Mouse (Mus musculus): Measurements from ENCODE around the gene Rnaseh2a. TPM values are rescaled to one million over a fixed set of nuclear protein-coding genes. Genes with fewer than 3 reads are reported as not detected.

Rnaseh2a gene
- total and polyA plus RNA-seq, 2 experiments from 2014 or later: 57.3 to 57.9 TPM

- peak; percentile 89 for DNase-seq (ENCODE audit: low spot score)
- peak; percentile 68 for ATAC-seq (ENCODE audit: insufficient read depth, low read depth)
- Histone ChIP-seq H3K27me3 (ENCODE audit: control insufficient read depth, insufficient read depth, low read length) (no peaks in the 10 kb centered on the region), H3K4me3 (ENCODE audit: low read depth, low read length) (peak within 1 kb of the TSS; percentile 63), H3K36me3 (replicated peaks; ENCODE audit: control insufficient read depth, insufficient read depth, low read length) (peaks cover 6% of the 10 kb centered on the region), H3K4me2 (ENCODE audit: low read depth, low read length) (peak within 1 kb of the TSS; percentile 92), H3K9me3 (replicated peaks; ENCODE audit: control insufficient read depth, low read length) (no peaks in the 10 kb centered on the region), H3K4me1 (ENCODE audit: control insufficient read depth, insufficient read depth) (peaks cover 33% of the 10 kb centered on the region), H3K27ac (ENCODE audit: low read depth) (peak within 1 kb of the TSS; percentile 92), H3K9ac (replicated peaks; ENCODE audit: low read depth, low read length) (peak within 1 kb of the TSS; percentile 67)
- no peak for TF ChIP-seq CTCF (IDR thresholded peaks at IDR 0.05; ENCODE audit: low read depth)
- TF ChIP-seq EP300 (IDR thresholded peaks at IDR 0.05; ENCODE audit: low read depth): peak; percentile 88
- under 1% methylated on average over 62 of the region's 63 CpGs for WGBS
Observed at GRCm38 (mm10) chr8:84978248-84978940, 8.8 kb upstream of the Rnaseh2a start, which contains the start of gene Junb. Gene Junb (minus strand): TSS chr8:84978718.

GRCm38 (mm10) chr8:84977435-84978247 is 8.1 kb upstream of the Rnaseh2a start:
- peak overlapping the region; percentile 63 for H3K4me3 ChIP-seq (ENCODE audit: low read depth, low read length)
- H3K4me2 ChIP-seq (ENCODE audit: low read depth, low read length): peak overlapping the region; percentile 92
- H3K27ac ChIP-seq (ENCODE audit: low read depth): peak overlapping the region; percentile 92
- no peaks in the 10 kb centered on the region for H3K27me3 ChIP-seq (ENCODE audit: control insufficient read depth, insufficient read depth, low read length)
- TF ChIP-seq EP300 (IDR thresholded peaks at IDR 0.05; ENCODE audit: low read depth) (no peak), CTCF (IDR thresholded peaks at IDR 0.05; ENCODE audit: low read depth) (no peak)
- WGBS: under 1% methylated on average over 66 of the region's 70 CpGs
- H3K9me3 ChIP-seq (replicated peaks; ENCODE audit: control insufficient read depth, low read length): no peaks in the 10 kb centered on the region
- DNase-seq (ENCODE audit: low spot score) (peak; percentile 31), ATAC-seq (ENCODE audit: insufficient read depth, low read depth) (no peak)
- peaks cover 14% of the 10 kb centered on the region for H3K36me3 ChIP-seq (replicated peaks; ENCODE audit: control insufficient read depth, insufficient read depth, low read length)
- peaks cover 33% of the 10 kb centered on the region for H3K4me1 ChIP-seq (ENCODE audit: control insufficient read depth, insufficient read depth)
- H3K9ac ChIP-seq (replicated peaks; ENCODE audit: low read depth, low read length): peak overlapping the region; percentile 67

DNA sequence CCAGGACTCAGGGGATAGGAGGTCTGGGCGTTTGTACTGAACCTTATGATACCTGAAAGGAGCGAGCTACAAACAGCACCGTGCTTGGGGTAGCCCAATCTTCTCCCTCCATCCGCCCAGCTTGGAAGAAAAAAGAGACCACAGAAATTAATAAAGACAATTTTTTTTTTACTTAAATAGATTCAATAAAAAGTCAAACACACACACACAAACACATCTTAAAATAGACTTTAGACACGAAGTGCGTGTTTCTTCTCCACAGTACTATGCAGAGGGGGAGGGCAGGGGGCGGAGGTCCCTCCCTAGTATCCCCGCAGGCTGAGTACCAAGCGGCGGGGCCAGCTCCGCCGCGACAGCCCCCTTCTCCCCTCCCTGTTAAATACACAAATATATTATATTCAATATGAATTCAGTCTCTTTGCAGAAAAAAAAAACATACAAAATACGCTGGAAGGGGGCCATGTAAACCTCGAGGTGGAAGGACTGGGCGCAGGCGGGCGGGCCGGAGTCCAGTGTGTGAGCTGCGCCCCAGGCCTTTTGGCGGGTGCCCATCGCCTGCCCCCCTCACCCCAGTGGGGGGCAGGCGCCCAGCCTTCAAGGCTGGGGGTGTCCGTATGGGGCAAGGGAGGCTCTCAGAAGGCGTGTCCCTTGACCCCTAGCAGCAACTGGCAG is 7.3 kb upstream of the Rnaseh2a start:
- 2% methylated on average over 25 of the region's 25 CpGs for WGBS

GRCm38 (mm10) chr8:84976031-84976762 is 6.6 kb upstream of the Rnaseh2a start:
- ATAC-seq (ENCODE audit: insufficient read depth, low read depth): peak; percentile 71
- WGBS: 1% methylated on average over 59 of the region's 61 CpGs
- Histone ChIP-seq H3K27me3 (ENCODE audit: control insufficient read depth, insufficient read depth, low read length) (no peaks in the 10 kb centered on the region), H3K36me3 (replicated peaks; ENCODE audit: control insufficient read depth, insufficient read depth, low read length) (peaks cover 27% of the 10 kb centered on the region), H3K9ac (replicated peaks; ENCODE audit: low read depth, low read length) (peak overlapping the region; percentile 67), H3K4me3 (ENCODE audit: low read depth, low read length) (peak overlapping the region; percentile 63), H3K4me1 (ENCODE audit: control insufficient read depth, insufficient read depth) (peaks cover 25% of the 10 kb centered on the region), H3K4me2 (ENCODE audit: low read depth, low read length) (peak overlapping the region; percentile 92), H3K9me3 (replicated peaks; ENCODE audit: control insufficient read depth, low read length) (no peaks in the 10 kb centered on the region), H3K27ac (ENCODE audit: low read depth) (peak overlapping the region; percentile 92)
- peak; percentile 93 for DNase-seq (ENCODE audit: low spot score)
- TF ChIP-seq EP300 (IDR thresholded peaks at IDR 0.05; ENCODE audit: low read depth): no peak
- TF ChIP-seq CTCF (IDR thresholded peaks at IDR 0.05; ENCODE audit: low read depth): no peak

More for the DNA sequence above, 7.3 kb upstream of the Rnaseh2a start:
- DNase-seq (ENCODE audit: low spot score) (no peak), ATAC-seq (ENCODE audit: insufficient read depth, low read depth) (no peak)
- no peaks in the 10 kb centered on the region for H3K27me3 ChIP-seq (ENCODE audit: control insufficient read depth, insufficient read depth, low read length)
- peak overlapping the region; percentile 92 for H3K27ac ChIP-seq (ENCODE audit: low read depth)
- H3K4me3 ChIP-seq (ENCODE audit: low read depth, low read length): peak overlapping the region; percentile 63
- peaks cover 31% of the 10 kb centered on the region for H3K4me1 ChIP-seq (ENCODE audit: control insufficient read depth, insufficient read depth)
- no peaks in the 10 kb centered on the region for H3K9me3 ChIP-seq (replicated peaks; ENCODE audit: control insufficient read depth, low read length)
- peak overlapping the region; percentile 67 for H3K9ac ChIP-seq (replicated peaks; ENCODE audit: low read depth, low read length)
- H3K36me3 ChIP-seq (replicated peaks; ENCODE audit: control insufficient read depth, insufficient read depth, low read length): peaks cover 20% of the 10 kb centered on the region
- no peak for TF ChIP-seq CTCF (IDR thresholded peaks at IDR 0.05; ENCODE audit: low read depth)
- TF ChIP-seq EP300 (IDR thresholded peaks at IDR 0.05; ENCODE audit: low read depth): no peak
- peak overlapping the region; percentile 92 for H3K4me2 ChIP-seq (ENCODE audit: low read depth, low read length)

- Histone ChIP-seq H3K4me3 (ENCODE audit: low read depth, low read length) (no peak overlapping the region; the same call in 1 of the 2 replicates), H3K36me3 (replicated peaks; ENCODE audit: control insufficient read depth, insufficient read depth, low read length) (peaks cover 30% of the 10 kb centered on the region), H3K27ac (ENCODE audit: low read depth) (0 out of 2 replicates have a peak overlapping the region, but pooled peaks have one; percentile 92), H3K4me1 (ENCODE audit: control insufficient read depth, insufficient read depth) (peaks cover 24% of the 10 kb centered on the region), H3K27me3 (ENCODE audit: control insufficient read depth, insufficient read depth, low read length) (no peaks in the 10 kb centered on the region), H3K9ac (replicated peaks; ENCODE audit: low read depth, low read length) (no peak overlapping the region), H3K9me3 (replicated peaks; ENCODE audit: control insufficient read depth, low read length) (no peaks in the 10 kb centered on the region), H3K4me2 (ENCODE audit: low read depth, low read length) (peak overlapping the region; percentile 92; the same call in 1 of the 2 replicates)
- peak; percentile 86 for TF ChIP-seq CTCF (IDR thresholded peaks at IDR 0.05; ENCODE audit: low read depth)
- 0 out of 2 replicates have a peak, but pooled peaks have one; percentile 18 for TF ChIP-seq EP300 (IDR thresholded peaks at IDR 0.05; ENCODE audit: low read depth)
- ATAC-seq (ENCODE audit: insufficient read depth, low read depth) (no peak), DNase-seq (ENCODE audit: low spot score) (peak; percentile 72)
- 40% methylated on average over 7 of the region's 7 CpGs for WGBS
Observed at GRCm38 (mm10) chr8:84975434-84975833, 5.9 kb upstream of the Rnaseh2a start.

Data from heart, postnatal 0 days (tissue).